Mouse (Mus musculus): ENCODE measurements around the gene Ece1.
"Not testable (repeated sequence)": the region's sequence is repeated elsewhere in the genome, so short reads cannot be mapped to it uniquely, and the experiment has no call there.

The Ece1 gene

GRCm38 (mm10) chr4:137862019-137862418 is at the start of gene Ece1:
Ece1 (plus strand) TSS chr4:137862237.
- peak; percentile 90 for DNase-seq (ENCODE audit: low spot score in 2 of 2)

GRCm38 (mm10) chr4:137812946-137813708 is 48.9 kb upstream of the Ece1 start:
- no peak for DNase-seq (ENCODE audit: low spot score in 2 of 2)

- no peak for DNase-seq (ENCODE audit: low spot score in 2 of 2)
These were observed 47.9 kb upstream of the Ece1 start for GRCm38 (mm10) chr4:137814140-137814539.

GRCm38 (mm10) chr4:137815473-137815872 is 46.6 kb upstream of the Ece1 start:
- no peak for DNase-seq (ENCODE audit: low spot score in 2 of 2)

- no peak for DNase-seq (ENCODE audit: low spot score in 2 of 2)
These were observed 45.8 kb upstream of the Ece1 start for GRCm38 (mm10) chr4:137816216-137816615.

- no peak for DNase-seq (ENCODE audit: low spot score in 2 of 2)
These were observed 43.7 kb upstream of the Ece1 start for GRCm38 (mm10) chr4:137818341-137818740.

- DNase-seq (ENCODE audit: low spot score in 2 of 2) = no peak
These were observed 42.5 kb upstream of the Ece1 start for GRCm38 (mm10) chr4:137819487-137819886.

- no peak for DNase-seq (ENCODE audit: low spot score in 2 of 2)
These were observed 41.3 kb upstream of the Ece1 start for GRCm38 (mm10) chr4:137820721-137821120.

- DNase-seq (ENCODE audit: low spot score in 2 of 2) = no peak
These were observed 39.5 kb upstream of the Ece1 start for GRCm38 (mm10) chr4:137822537-137822936.

GRCm38 (mm10) chr4:137823542-137823941 is 38.5 kb upstream of the Ece1 start:
- DNase-seq (ENCODE audit: low spot score in 2 of 2) = no peak

GRCm38 (mm10) chr4:137824881-137825280 is 37.2 kb upstream of the Ece1 start:
- no peak for DNase-seq (ENCODE audit: low spot score in 2 of 2)

GRCm38 (mm10) chr4:137830380-137830779 is 31.7 kb upstream of the Ece1 start:
- no peak for DNase-seq (ENCODE audit: low spot score in 2 of 2)

GRCm38 (mm10) chr4:137831598-137831997 is 30.4 kb upstream of the Ece1 start:
- no peak for DNase-seq (ENCODE audit: low spot score in 2 of 2)

- peak; percentile 65 to 67 for DNase-seq (ENCODE audit: low spot score in 2 of 2)
These were observed 26.3 kb upstream of the Ece1 start for GRCm38 (mm10) chr4:137835624-137836337.

GRCm38 (mm10) chr4:137836741-137837140 is 25.3 kb upstream of the Ece1 start:
- DNase-seq (ENCODE audit: low spot score in 2 of 2) = no peak

- DNase-seq (ENCODE audit: low spot score in 2 of 2) = peak; percentile 12 to 24
These were observed 24.2 kb upstream of the Ece1 start for GRCm38 (mm10) chr4:137837792-137838191.

GRCm38 (mm10) chr4:137838791-137839190 is 23.2 kb upstream of the Ece1 start:
- no peak for DNase-seq (ENCODE audit: low spot score in 2 of 2)

GRCm38 (mm10) chr4:137839452-137839851 is 22.6 kb upstream of the Ece1 start:
- DNase-seq (ENCODE audit: low spot score in 2 of 2) = no peak

- DNase-seq (ENCODE audit: low spot score in 2 of 2) = peak; percentile 26 to 37
These were observed 17.4 kb upstream of the Ece1 start for GRCm38 (mm10) chr4:137844656-137845055.

- not testable (repeated sequence) for DNase-seq (ENCODE audit: low spot score in 2 of 2)
These were observed 14.4 kb upstream of the Ece1 start for GRCm38 (mm10) chr4:137847651-137848050.

GRCm38 (mm10) chr4:137850161-137850560 is 11.9 kb upstream of the Ece1 start:
- no peak for DNase-seq (ENCODE audit: low spot score in 2 of 2)

GRCm38 (mm10) chr4:137851484-137851883 is 10.6 kb upstream of the Ece1 start:
- peak; percentile 24 to 36 for DNase-seq (ENCODE audit: low spot score in 2 of 2)

GRCm38 (mm10) chr4:137853822-137854221 is 8.2 kb upstream of the Ece1 start:
- DNase-seq (ENCODE audit: low spot score in 2 of 2) = no peak

Measured in spleen, postnatal 36 days (tissue).